Mouse (Mus musculus): ENCODE data around the gene Terf2ip. TPM values are rescaled to one million over a fixed set of nuclear protein-coding genes. Genes with fewer than 3 reads are reported as not detected.

Gene Terf2ip
- polyA plus RNA-seq, 1 experiment from 2014 or later, result 29.9 TPM

DNA sequence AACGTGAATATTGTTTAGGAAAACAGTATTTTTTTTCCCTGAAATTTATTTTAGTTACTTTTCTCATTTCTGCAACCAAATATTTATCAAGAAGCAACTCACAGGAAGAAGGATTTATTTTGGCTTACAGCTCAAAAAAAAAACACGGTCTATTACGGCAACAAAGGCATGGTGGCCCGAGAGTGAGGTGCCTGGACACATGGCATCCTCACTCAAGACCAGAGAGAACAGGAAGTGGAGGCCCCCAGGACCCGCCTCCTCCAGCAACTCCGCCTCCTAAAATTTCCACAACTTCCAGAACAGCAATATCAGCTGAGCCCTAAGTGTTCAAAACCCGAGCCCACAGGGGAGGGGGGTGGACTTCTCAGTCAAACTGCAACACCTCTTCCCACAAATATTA is 18.3 kb downstream of the Terf2ip start:
- Histone ChIP-seq H3K36me3 (no peaks in the 10 kb centered on the region), H3K4me1 (no peaks in the 10 kb centered on the region), H3K9me3 (replicated peaks) (no peaks in the 10 kb centered on the region), H3K27me3 (ENCODE audit: low read depth, poor library complexity, severe bottlenecking) (no peaks in the 10 kb centered on the region), H3K4me3 (no peak overlapping the region), H3K27ac (replicated peaks) (no peak overlapping the region)
- 92% methylated on average over 7 of the region's 7 CpGs for WGBS
- no peak for DNase-seq (ENCODE audit: low spot score)

DNA sequence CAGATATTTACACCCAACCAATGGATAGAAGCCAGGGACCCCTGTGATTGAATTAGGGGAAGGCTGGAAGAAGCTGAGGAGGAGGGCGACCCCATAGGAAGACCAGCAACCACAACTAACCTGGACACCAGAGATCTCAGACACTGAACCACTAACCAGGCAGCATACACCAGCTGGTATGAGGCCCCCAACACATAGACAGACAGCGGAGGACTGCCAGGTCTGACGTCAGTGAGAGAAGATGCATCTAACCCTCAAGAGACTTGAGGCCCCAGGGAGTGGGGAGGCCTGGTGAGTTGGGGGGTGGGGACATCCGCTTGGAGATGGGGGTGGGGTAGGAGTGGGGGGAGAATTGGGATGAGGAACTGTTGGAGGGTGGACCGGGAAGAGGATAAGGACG is 19.5 kb downstream of the Terf2ip start:
- Histone ChIP-seq H3K27me3 (ENCODE audit: low read depth, poor library complexity, severe bottlenecking) (no peaks in the 10 kb centered on the region), H3K27ac (replicated peaks) (no peak overlapping the region), H3K36me3 (no peaks in the 10 kb centered on the region), H3K4me3 (no peak overlapping the region), H3K4me1 (no peaks in the 10 kb centered on the region), H3K9me3 (replicated peaks) (no peaks in the 10 kb centered on the region)
- 51% methylated on average over 6 of the region's 6 CpGs for WGBS
- no peak for DNase-seq (ENCODE audit: low spot score)

DNA sequence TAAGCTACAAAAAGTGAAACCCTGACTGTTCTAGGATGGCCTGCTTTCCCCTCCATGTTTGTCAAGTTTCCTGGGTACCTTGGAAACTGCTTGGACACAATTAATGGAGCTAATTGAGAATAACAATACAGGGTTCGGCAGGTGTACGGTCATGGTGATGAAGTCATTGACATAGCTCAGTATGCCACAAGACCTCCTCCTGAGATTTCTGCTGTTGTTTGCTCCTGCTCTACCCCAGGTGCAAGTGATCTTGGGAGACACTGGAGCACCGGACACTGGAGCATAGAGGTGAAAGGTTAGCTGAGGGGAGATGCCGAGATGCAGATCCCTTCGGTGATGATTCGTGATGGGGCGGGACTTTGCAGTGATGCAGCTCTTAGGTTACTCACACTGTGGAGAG is 21.9 kb downstream of the Terf2ip start:
- WGBS, result 44% methylated on average over 7 of the region's 7 CpGs
- Histone ChIP-seq H3K4me1 (no peaks in the 10 kb centered on the region), H3K36me3 (no peaks in the 10 kb centered on the region), H3K9me3 (replicated peaks) (no peaks in the 10 kb centered on the region), H3K27ac (replicated peaks) (no peak overlapping the region), H3K4me3 (no peak overlapping the region), H3K27me3 (ENCODE audit: low read depth, poor library complexity, severe bottlenecking) (no peaks in the 10 kb centered on the region)
- no peak for DNase-seq (ENCODE audit: low spot score)

DNA sequence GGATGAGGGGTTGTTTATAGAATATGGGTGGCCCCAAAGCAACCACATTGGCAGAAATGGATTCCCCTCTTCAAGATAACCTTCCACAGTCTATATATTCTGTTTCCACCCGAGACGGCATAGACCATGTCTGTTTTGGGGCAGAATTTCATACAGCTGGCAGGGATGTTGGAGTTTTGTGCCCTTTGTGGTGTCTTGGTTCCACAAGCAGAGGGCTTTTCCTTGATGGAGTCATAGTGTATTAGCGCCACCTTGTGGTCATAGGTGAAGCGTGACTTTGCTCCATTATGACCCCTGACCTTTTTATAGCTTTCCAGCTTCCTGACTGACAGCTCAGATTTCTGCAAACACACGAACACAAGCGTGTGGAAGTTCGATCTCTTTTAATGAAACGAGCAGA is 23.4 kb downstream of the Terf2ip start:
- Histone ChIP-seq H3K27me3 (ENCODE audit: low read depth, poor library complexity, severe bottlenecking) (no peaks in the 10 kb centered on the region), H3K27ac (replicated peaks) (no peak overlapping the region), H3K4me1 (no peaks in the 10 kb centered on the region), H3K9me3 (replicated peaks) (no peaks in the 10 kb centered on the region), H3K36me3 (no peaks in the 10 kb centered on the region), H3K4me3 (no peak overlapping the region)
- 19% methylated on average over 8 of the region's 8 CpGs for WGBS
- peak; percentile 59 for DNase-seq (ENCODE audit: low spot score)

DNA sequence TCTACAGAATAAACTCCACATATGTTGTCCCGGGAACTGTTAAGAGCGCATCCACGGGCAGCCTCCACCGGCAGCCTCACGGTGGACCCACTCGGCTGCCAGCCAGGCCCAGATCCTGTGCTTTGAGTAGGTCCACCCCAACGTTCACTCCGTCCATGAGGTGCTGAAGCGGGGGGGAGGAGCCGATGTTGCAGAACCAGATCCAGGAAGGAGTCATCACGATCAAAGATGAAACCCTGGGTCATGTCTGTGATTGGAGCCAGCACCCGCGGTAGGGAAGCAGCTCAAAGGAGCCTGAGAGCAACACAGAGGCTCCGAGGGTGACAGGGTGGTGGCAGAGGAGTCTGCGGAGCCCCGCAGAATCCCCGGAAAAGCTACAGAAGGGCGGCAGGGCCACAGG is 26.3 kb downstream of the Terf2ip start:
- H3K27ac ChIP-seq (replicated peaks), result no peak overlapping the region
- no peak for DNase-seq (ENCODE audit: low spot score)
- H3K4me3 ChIP-seq, result no peak overlapping the region
- H3K9me3 ChIP-seq (replicated peaks), result no peaks in the 10 kb centered on the region
- 85% methylated on average over 18 of the region's 18 CpGs for WGBS
- no peaks in the 10 kb centered on the region for H3K27me3 ChIP-seq (ENCODE audit: low read depth, poor library complexity, severe bottlenecking)
- no peaks in the 10 kb centered on the region for H3K4me1 ChIP-seq
- H3K36me3 ChIP-seq, result no peaks in the 10 kb centered on the region

DNA sequence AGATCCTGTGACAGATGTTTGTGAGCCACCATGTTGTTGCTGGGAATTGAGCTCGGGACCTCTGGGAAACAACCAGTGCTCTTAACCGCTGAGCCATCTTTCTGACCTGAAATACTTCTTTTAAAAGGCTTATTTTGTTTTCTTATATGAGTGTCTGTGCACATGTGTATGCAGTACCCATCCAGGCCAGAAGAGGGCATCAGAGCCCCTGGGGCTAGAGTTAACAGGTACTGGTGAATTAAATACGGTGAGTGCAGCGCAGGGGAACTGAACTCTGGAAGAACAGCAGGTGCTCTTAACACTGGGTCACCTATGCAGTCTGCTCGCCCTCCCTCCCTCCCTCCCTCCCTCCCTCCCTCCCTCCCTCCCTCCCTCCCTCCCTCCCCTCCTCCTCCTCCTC is 34.0 kb downstream of the Terf2ip start:
- no peak overlapping the region for H3K27ac ChIP-seq (replicated peaks)
- DNase-seq (ENCODE audit: low spot score), result no peak
- no peaks in the 10 kb centered on the region for H3K9me3 ChIP-seq (replicated peaks)
- WGBS, result 83% methylated on average over 5 of the region's 5 CpGs
- no peak overlapping the region for H3K4me3 ChIP-seq
- H3K4me1 ChIP-seq, result no peaks in the 10 kb centered on the region
- no peaks in the 10 kb centered on the region for H3K27me3 ChIP-seq (ENCODE audit: low read depth, poor library complexity, severe bottlenecking)
- H3K36me3 ChIP-seq, result no peaks in the 10 kb centered on the region

DNA sequence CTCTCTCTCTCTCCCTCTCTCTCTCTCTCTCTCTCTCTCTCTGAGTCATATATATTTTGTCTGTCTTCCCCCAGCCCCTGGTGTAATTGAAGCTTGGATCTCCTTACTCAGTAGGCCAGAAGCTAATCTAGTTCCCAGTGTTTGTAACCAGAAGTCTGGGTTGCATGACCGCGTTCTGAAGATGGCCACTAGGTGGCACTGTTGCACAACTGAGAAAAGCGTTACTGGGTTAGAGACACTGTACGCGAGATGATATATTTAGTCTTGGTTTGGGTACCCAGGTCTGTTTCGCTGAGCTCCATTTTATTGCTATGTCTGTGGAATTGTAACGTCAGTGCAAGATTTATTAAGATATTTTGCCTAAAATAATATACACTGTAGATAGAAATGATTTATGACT is 34.7 kb downstream of the Terf2ip start:
- Histone ChIP-seq H3K27me3 (ENCODE audit: low read depth, poor library complexity, severe bottlenecking) (no peaks in the 10 kb centered on the region), H3K36me3 (no peaks in the 10 kb centered on the region), H3K9me3 (replicated peaks) (no peaks in the 10 kb centered on the region), H3K4me3 (no peak overlapping the region), H3K4me1 (no peaks in the 10 kb centered on the region), H3K27ac (replicated peaks) (no peak overlapping the region)
- DNase-seq (ENCODE audit: low spot score), result peak; percentile 80
- WGBS, result 12% methylated on average over 7 of the region's 7 CpGs

DNA sequence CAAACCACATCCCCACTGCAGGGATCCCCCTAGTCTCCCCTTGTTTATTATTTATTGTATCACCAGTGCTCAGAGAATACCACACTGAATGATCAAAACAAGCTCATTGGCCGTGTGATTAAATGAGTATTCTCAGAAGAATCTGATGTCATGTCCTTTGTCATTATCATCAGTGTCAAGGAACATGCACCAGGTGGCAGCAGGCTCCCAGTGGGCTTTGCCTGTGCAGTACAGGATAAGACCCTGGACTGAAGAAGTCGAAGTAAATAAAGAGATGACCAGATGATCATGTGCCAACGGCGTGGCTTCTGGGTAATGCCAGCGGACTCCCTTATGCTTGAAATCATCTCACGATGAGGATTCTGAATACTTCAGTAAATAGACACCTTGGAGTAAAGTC is 37.1 kb downstream of the Terf2ip start:
- Histone ChIP-seq H3K36me3 (no peaks in the 10 kb centered on the region), H3K27me3 (ENCODE audit: low read depth, poor library complexity, severe bottlenecking) (no peaks in the 10 kb centered on the region), H3K4me1 (no peaks in the 10 kb centered on the region), H3K9me3 (replicated peaks) (no peaks in the 10 kb centered on the region), H3K4me3 (no peak overlapping the region), H3K27ac (replicated peaks) (no peak overlapping the region)
- DNase-seq (ENCODE audit: low spot score), result no peak
- WGBS, result 84% methylated on average over 6 of the region's 6 CpGs

DNA sequence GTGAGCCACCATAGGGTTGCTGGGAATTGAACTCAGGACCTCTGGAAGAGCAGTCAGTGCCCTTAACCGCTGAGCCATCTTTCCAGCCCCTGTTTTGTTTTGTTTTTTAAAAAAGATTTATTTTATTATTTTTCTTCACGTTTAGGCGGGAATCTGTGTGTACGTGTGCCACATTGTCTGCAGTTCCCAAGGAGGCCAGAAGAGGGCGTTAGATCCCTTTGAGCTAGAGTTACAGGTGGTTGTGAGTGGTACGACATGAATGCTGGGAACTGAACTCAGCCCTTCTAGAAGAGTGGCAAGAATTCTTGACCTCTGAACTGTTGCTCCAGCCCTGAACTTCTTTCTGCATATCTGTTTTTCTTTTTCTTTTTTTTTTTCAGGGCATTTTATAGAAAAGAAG is 38.8 kb downstream of the Terf2ip start:
- no peak for DNase-seq (ENCODE audit: low spot score)
- H3K4me3 ChIP-seq, result no peak overlapping the region
- no peaks in the 10 kb centered on the region for H3K4me1 ChIP-seq
- H3K36me3 ChIP-seq, result no peaks in the 10 kb centered on the region
- 81% methylated on average over 6 of the region's 6 CpGs for WGBS
- H3K9me3 ChIP-seq (replicated peaks), result no peaks in the 10 kb centered on the region
- H3K27ac ChIP-seq (replicated peaks), result no peak overlapping the region
- no peaks in the 10 kb centered on the region for H3K27me3 ChIP-seq (ENCODE audit: low read depth, poor library complexity, severe bottlenecking)

DNA sequence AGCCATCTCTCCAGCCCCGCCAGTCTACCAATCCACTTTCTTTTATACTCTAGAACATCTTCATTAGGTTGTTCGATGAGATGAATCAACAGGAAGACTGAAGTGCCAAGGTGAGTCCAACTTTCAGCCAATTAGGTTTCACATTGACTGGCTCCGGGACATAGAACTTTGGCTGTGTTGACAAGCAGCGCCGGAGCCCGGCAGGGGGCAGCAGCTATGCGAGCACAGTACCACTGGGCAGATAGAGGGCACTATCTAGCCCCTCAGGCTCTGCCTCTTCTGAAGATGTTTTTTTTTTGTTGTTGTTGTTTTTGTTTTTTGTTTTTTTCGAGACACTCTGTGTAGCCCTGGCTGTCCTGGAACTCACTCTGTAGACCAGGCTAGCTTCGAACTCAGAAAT is 40.3 kb downstream of the Terf2ip start:
- H3K4me3 ChIP-seq, result no peak overlapping the region
- H3K27ac ChIP-seq (replicated peaks), result no peak overlapping the region
- 72% methylated on average over 9 of the region's 9 CpGs for WGBS
- H3K27me3 ChIP-seq (ENCODE audit: low read depth, poor library complexity, severe bottlenecking), result no peaks in the 10 kb centered on the region
- no peaks in the 10 kb centered on the region for H3K36me3 ChIP-seq
- no peaks in the 10 kb centered on the region for H3K9me3 ChIP-seq (replicated peaks)
- no peak for DNase-seq (ENCODE audit: low spot score)
- no peaks in the 10 kb centered on the region for H3K4me1 ChIP-seq

DNA sequence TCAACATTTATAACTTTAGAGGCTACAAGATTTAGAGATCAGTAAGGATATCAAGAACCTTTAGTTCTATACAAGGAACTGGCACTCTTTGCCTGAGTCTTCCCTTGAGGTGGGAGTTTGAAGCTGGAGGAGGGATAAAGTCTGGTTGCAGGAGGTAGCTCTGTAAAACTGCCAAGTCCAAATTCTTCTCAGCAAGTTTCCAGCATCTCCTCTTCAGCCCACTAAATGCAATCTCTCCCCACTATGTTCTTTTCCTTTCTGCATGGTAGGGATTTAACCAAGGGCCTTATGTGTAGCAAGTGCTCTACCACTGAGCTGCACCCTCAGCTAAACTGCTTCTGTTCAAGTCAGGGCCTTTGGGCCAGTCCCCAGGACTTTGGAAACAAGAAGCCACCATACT is 43.3 kb downstream of the Terf2ip start:
- H3K27me3 ChIP-seq (ENCODE audit: low read depth, poor library complexity, severe bottlenecking), result no peaks in the 10 kb centered on the region
- no peaks in the 10 kb centered on the region for H3K4me1 ChIP-seq
- no peaks in the 10 kb centered on the region for H3K36me3 ChIP-seq
- DNase-seq (ENCODE audit: low spot score), result no peak
- no peak overlapping the region for H3K4me3 ChIP-seq
- no peak overlapping the region for H3K27ac ChIP-seq (replicated peaks)
- H3K9me3 ChIP-seq (replicated peaks), result no peaks in the 10 kb centered on the region

DNA sequence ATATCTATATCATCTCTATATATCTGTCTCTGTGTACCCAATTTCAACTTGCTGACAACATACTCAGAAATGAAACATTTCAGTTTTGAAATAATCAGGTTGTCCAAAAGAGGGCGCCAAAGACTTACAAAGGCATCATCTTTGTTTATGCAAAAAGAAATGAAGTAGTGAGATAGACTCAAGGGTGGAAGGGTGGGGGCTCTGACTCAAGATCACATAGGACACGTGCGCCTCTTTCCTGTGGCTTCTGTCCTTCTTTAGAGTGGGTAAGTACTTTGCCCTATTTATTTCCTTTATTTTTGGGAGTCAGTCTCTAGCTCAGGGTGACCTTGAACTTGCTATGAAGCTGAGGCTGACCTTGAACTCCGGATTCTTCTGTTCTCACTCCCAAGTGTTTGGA is 50.2 kb downstream of the Terf2ip start:
- Histone ChIP-seq H3K4me1 (no peaks in the 10 kb centered on the region), H3K4me3 (no peak overlapping the region), H3K27me3 (ENCODE audit: low read depth, poor library complexity, severe bottlenecking) (no peaks in the 10 kb centered on the region), H3K9me3 (replicated peaks) (no peaks in the 10 kb centered on the region), H3K36me3 (no peaks in the 10 kb centered on the region), H3K27ac (replicated peaks) (no peak overlapping the region)
- WGBS, result 43% methylated on average over 4 of the region's 4 CpGs
- no peak for DNase-seq (ENCODE audit: low spot score)
